Mouse (Mus musculus): ENCODE results near the gene Cdh4. TPM values are rescaled to one million over a fixed set of nuclear protein-coding genes. Genes with fewer than 3 reads are reported as not detected.

The Cdh4 gene
- total and polyA plus RNA-seq, 2 experiments from 2014 or later = 0.51 to 2.1 TPM

GRCm38 (mm10) chr2:179694936-179695335 is 252.7 kb downstream of the Cdh4 start:
- Histone ChIP-seq H3K4me2 (ENCODE audit: low read depth, low read length) (no peak overlapping the region), H3K36me3 (replicated peaks; ENCODE audit: control insufficient read depth, insufficient read depth, low read length) (no peaks in the 10 kb centered on the region), H3K27ac (ENCODE audit: low read depth) (no peak overlapping the region), H3K9me3 (replicated peaks; ENCODE audit: control insufficient read depth, low read length) (no peaks in the 10 kb centered on the region), H3K9ac (replicated peaks; ENCODE audit: low read depth, low read length) (no peak overlapping the region), H3K4me3 (ENCODE audit: low read depth, low read length) (no peak overlapping the region), H3K4me1 (ENCODE audit: control insufficient read depth, insufficient read depth) (no peaks in the 10 kb centered on the region), H3K27me3 (ENCODE audit: control insufficient read depth, insufficient read depth, low read length) (no peaks in the 10 kb centered on the region)
- TF ChIP-seq CTCF (IDR thresholded peaks at IDR 0.05; ENCODE audit: low read depth) = no peak
- 53% methylated on average over 9 of the region's 9 CpGs for WGBS
- DNase-seq (ENCODE audit: low spot score) (no peak), ATAC-seq (ENCODE audit: insufficient read depth, low read depth) (no peak)

GRCm38 (mm10) chr2:179697601-179698000 is 255.4 kb downstream of the Cdh4 start:
- H3K27ac ChIP-seq (ENCODE audit: low read depth) = no peak overlapping the region
- no peaks in the 10 kb centered on the region for H3K9me3 ChIP-seq (replicated peaks; ENCODE audit: control insufficient read depth, low read length)
- DNase-seq (ENCODE audit: low spot score) (no peak), ATAC-seq (ENCODE audit: insufficient read depth, low read depth) (no peak)
- no peaks in the 10 kb centered on the region for H3K27me3 ChIP-seq (ENCODE audit: control insufficient read depth, insufficient read depth, low read length)
- H3K36me3 ChIP-seq (replicated peaks; ENCODE audit: control insufficient read depth, insufficient read depth, low read length) = no peaks in the 10 kb centered on the region
- no peak overlapping the region for H3K4me3 ChIP-seq (ENCODE audit: low read depth, low read length)
- H3K4me1 ChIP-seq (ENCODE audit: control insufficient read depth, insufficient read depth) = no peaks in the 10 kb centered on the region
- TF ChIP-seq CTCF (IDR thresholded peaks at IDR 0.05; ENCODE audit: low read depth) (no peak), EP300 (IDR thresholded peaks at IDR 0.05; ENCODE audit: low read depth) (no peak)
- H3K4me2 ChIP-seq (ENCODE audit: low read depth, low read length) = no peak overlapping the region
- WGBS = 65% methylated on average over 8 of the region's 8 CpGs
- H3K9ac ChIP-seq (replicated peaks; ENCODE audit: low read depth, low read length) = no peak overlapping the region

GRCm38 (mm10) chr2:179698196-179698985 is 256.2 kb downstream of the Cdh4 start:
- 35% methylated on average over 12 of the region's 12 CpGs for WGBS
- Histone ChIP-seq H3K9ac (replicated peaks; ENCODE audit: low read depth, low read length) (no peak overlapping the region), H3K4me1 (ENCODE audit: control insufficient read depth, insufficient read depth) (no peaks in the 10 kb centered on the region), H3K4me2 (ENCODE audit: low read depth, low read length) (no peak overlapping the region), H3K36me3 (replicated peaks; ENCODE audit: control insufficient read depth, insufficient read depth, low read length) (no peaks in the 10 kb centered on the region), H3K27ac (ENCODE audit: low read depth) (no peak overlapping the region), H3K27me3 (ENCODE audit: control insufficient read depth, insufficient read depth, low read length) (no peaks in the 10 kb centered on the region), H3K9me3 (replicated peaks; ENCODE audit: control insufficient read depth, low read length) (no peaks in the 10 kb centered on the region), H3K4me3 (ENCODE audit: low read depth, low read length) (no peak overlapping the region)
- ATAC-seq (ENCODE audit: insufficient read depth, low read depth) = no peak
- TF ChIP-seq EP300 (IDR thresholded peaks at IDR 0.05; ENCODE audit: low read depth) (no peak), CTCF (IDR thresholded peaks at IDR 0.05; ENCODE audit: low read depth) (no peak)
- peak; percentile 16 for DNase-seq (ENCODE audit: low spot score)

- DNase-seq (ENCODE audit: low spot score) = no peak
- H3K4me2 ChIP-seq (ENCODE audit: low read depth, low read length) = no peak overlapping the region
- WGBS = 81% methylated on average over 11 of the region's 11 CpGs
These were observed 262.8 kb downstream of the Cdh4 start for GRCm38 (mm10) chr2:179705043-179705442.

GRCm38 (mm10) chr2:179705461-179705860 is 263.2 kb downstream of the Cdh4 start:
- WGBS = 59% methylated on average over 7 of the region's 7 CpGs
- TF ChIP-seq EP300 (IDR thresholded peaks at IDR 0.05; ENCODE audit: low read depth) (no peak), CTCF (IDR thresholded peaks at IDR 0.05; ENCODE audit: low read depth) (no peak)
- no peaks in the 10 kb centered on the region for H3K4me1 ChIP-seq (ENCODE audit: control insufficient read depth, insufficient read depth)
- no peaks in the 10 kb centered on the region for H3K27me3 ChIP-seq (ENCODE audit: control insufficient read depth, insufficient read depth, low read length)
- DNase-seq (ENCODE audit: low spot score) (no peak), ATAC-seq (ENCODE audit: insufficient read depth, low read depth) (no peak)
- no peaks in the 10 kb centered on the region for H3K9me3 ChIP-seq (replicated peaks; ENCODE audit: control insufficient read depth, low read length)
- no peak overlapping the region for H3K4me3 ChIP-seq (ENCODE audit: low read depth, low read length)
- no peak overlapping the region for H3K4me2 ChIP-seq (ENCODE audit: low read depth, low read length)
- no peaks in the 10 kb centered on the region for H3K36me3 ChIP-seq (replicated peaks; ENCODE audit: control insufficient read depth, insufficient read depth, low read length)
- no peak overlapping the region for H3K27ac ChIP-seq (ENCODE audit: low read depth)
- no peak overlapping the region for H3K9ac ChIP-seq (replicated peaks; ENCODE audit: low read depth, low read length)

More at GRCm38 (mm10) chr2:179705043-179705442, 262.8 kb downstream of the Cdh4 start:
- Histone ChIP-seq H3K27ac (ENCODE audit: low read depth) (no peak overlapping the region), H3K4me1 (ENCODE audit: control insufficient read depth, insufficient read depth) (no peaks in the 10 kb centered on the region), H3K9ac (replicated peaks; ENCODE audit: low read depth, low read length) (no peak overlapping the region), H3K9me3 (replicated peaks; ENCODE audit: control insufficient read depth, low read length) (no peaks in the 10 kb centered on the region), H3K36me3 (replicated peaks; ENCODE audit: control insufficient read depth, insufficient read depth, low read length) (no peaks in the 10 kb centered on the region), H3K27me3 (ENCODE audit: control insufficient read depth, insufficient read depth, low read length) (no peaks in the 10 kb centered on the region), H3K4me3 (ENCODE audit: low read depth, low read length) (no peak overlapping the region)
- TF ChIP-seq CTCF (IDR thresholded peaks at IDR 0.05; ENCODE audit: low read depth) = no peak
- no peak for TF ChIP-seq EP300 (IDR thresholded peaks at IDR 0.05; ENCODE audit: low read depth)
- ATAC-seq (ENCODE audit: insufficient read depth, low read depth) = no peak

GRCm38 (mm10) chr2:179706616-179707015 is 264.4 kb downstream of the Cdh4 start:
- no peak for TF ChIP-seq EP300 (IDR thresholded peaks at IDR 0.05; ENCODE audit: low read depth)
- TF ChIP-seq CTCF (IDR thresholded peaks at IDR 0.05; ENCODE audit: low read depth) = no peak
- Histone ChIP-seq H3K4me2 (ENCODE audit: low read depth, low read length) (no peak overlapping the region), H3K4me3 (ENCODE audit: low read depth, low read length) (no peak overlapping the region), H3K27ac (ENCODE audit: low read depth) (no peak overlapping the region), H3K36me3 (replicated peaks; ENCODE audit: control insufficient read depth, insufficient read depth, low read length) (no peaks in the 10 kb centered on the region), H3K4me1 (ENCODE audit: control insufficient read depth, insufficient read depth) (no peaks in the 10 kb centered on the region), H3K9ac (replicated peaks; ENCODE audit: low read depth, low read length) (no peak overlapping the region), H3K27me3 (ENCODE audit: control insufficient read depth, insufficient read depth, low read length) (no peaks in the 10 kb centered on the region), H3K9me3 (replicated peaks; ENCODE audit: control insufficient read depth, low read length) (no peaks in the 10 kb centered on the region)
- DNase-seq (ENCODE audit: low spot score) (no peak), ATAC-seq (ENCODE audit: insufficient read depth, low read depth) (no peak)
- 85% methylated on average over 3 of the region's 3 CpGs for WGBS

Data from heart, postnatal 0 days (tissue).